Mouse (Mus musculus) liver, postnatal 0 days (tissue): Measurements from ENCODE around the gene Prdm5.

Experiments
- CTCF ChIP-seq: sonication (generic); IDR thresholded peaks from 2 replicates; pipeline ENCODE4 v1.5.1; 2016; ENCODE audit warnings: antibody characterized with exemption, low read depth
- EP300 ChIP-seq: IDR thresholded peaks from 2 replicates; pipeline ENCODE4 v1.6.1; 2016; ENCODE audit warnings: antibody characterized with exemption, low read depth, mild to moderate bottlenecking

DNA sequence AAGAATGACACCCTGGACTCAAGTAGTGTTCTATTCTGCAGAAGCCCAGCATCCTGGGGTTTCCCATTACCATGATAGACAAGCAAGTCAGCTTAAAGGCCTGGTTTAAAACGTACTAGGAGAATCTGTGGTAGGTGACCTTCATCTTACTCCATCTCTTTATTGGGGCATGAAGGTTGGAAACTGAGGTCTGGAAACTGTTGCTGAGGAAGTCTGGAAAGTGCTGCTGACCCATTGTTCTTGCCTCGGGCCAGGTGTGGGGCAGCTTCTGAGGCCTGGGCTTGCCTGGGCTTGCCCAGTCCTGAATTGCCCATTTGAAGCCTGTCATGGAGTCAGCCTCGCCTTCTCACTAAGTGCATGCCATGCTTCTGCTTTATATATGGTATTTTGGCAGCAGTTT, 17.8 kb downstream of the Prdm5 start:
- TF ChIP-seq EP300 (no peak), CTCF (no peak)
